Mouse (Mus musculus) kidney, embryonic 15.5 days (tissue): ENCODE data around the gene AI854703. TPM values are rescaled to one million over a fixed set of nuclear protein-coding genes. Genes with fewer than 3 reads are reported as not detected.

ENCODE experiments used
- ATAC-seq: fragments of 200-750 bp; cut with Nextera tagmentation; replicated peaks from 2 replicates; pipeline ENCODE4 v1.8.0; 2017; ENCODE audit warnings: moderate TSS enrichment; ENCODE audit not compliant: low FRiP score
- H3K27ac ChIP-seq: fragments of 300-500 bp; sonication (generic); 2 replicates; pipeline ENCODE4 v1.5.1; 2015; ENCODE audit warnings: mild to moderate bottlenecking, inconsistent platforms
- H3K27me3 ChIP-seq: fragments of 300-500 bp; sonication (generic); 2 replicates; pipeline ENCODE4 v1.6.1; 2015; ENCODE audit warnings: inconsistent platforms
- H3K36me3 ChIP-seq: fragments of 300-500 bp; sonication (generic); 2 replicates; pipeline ENCODE4 v1.6.1; 2015; ENCODE audit warnings: inconsistent platforms
- H3K4me1 ChIP-seq: fragments of 300-500 bp; sonication (generic); 2 replicates; pipeline ENCODE4 v1.6.1; 2015; ENCODE audit warnings: inconsistent platforms
- H3K4me2 ChIP-seq: fragments of 300-500 bp; sonication (generic); 2 replicates; pipeline ENCODE4 v1.6.1; 2015; ENCODE audit warnings: moderate library complexity, mild to moderate bottlenecking, inconsistent platforms
- H3K4me3 ChIP-seq: fragments of 300-500 bp; sonication (generic); replicated peaks from 2 replicates; pipeline ENCODE4 v1.5.1; 2015; ENCODE audit warnings: mild to moderate bottlenecking, inconsistent platforms
- H3K9ac ChIP-seq: fragments of 300-500 bp; sonication (generic); 2 replicates; pipeline ENCODE4 v1.6.1; 2015; ENCODE audit warnings: mild to moderate bottlenecking, inconsistent platforms
- H3K9me3 ChIP-seq: fragments of 300-500 bp; sonication (generic); replicated peaks from 2 replicates; pipeline ENCODE4 v1.6.1; 2016; ENCODE audit warnings: inconsistent platforms
- WGBS: fragments of 180-500 bp; shearing (Covaris S2); methylation state at CpG from one replicate; pipeline ENCODE4 v1.1.7; 2015; ENCODE audit warnings: mixed read lengths; 5-methylcytosine and 5-hydroxymethylcytosine counted together
- polyA plus RNA-seq: library from polyadenylated mRNA; unstranded; fragments of >200 nt; fragmentation: Nextera tagmentation; extraction: Ambion mirVana; gene quantifications from 2 replicates; pipeline ENCODE4 v1.2.1, GENCODE M21; 2015

Gene AI854703
- polyA plus RNA-seq, 1 experiment from 2014 or later = 3.1 TPM

GRCm38 (mm10) chr6:48666159-48666586, 39.6 kb downstream of the AI854703 start:
- Histone ChIP-seq H3K4me3 (no peak overlapping the region), H3K36me3 (no peaks in the 10 kb centered on the region), H3K4me1 (no peaks in the 10 kb centered on the region), H3K4me2 (no peak overlapping the region), H3K9ac (no peak overlapping the region), H3K27me3 (no peaks in the 10 kb centered on the region), H3K27ac (peak overlapping the region; percentile 68; the same call in 1 of the 2 replicates), H3K9me3 (no peaks in the 10 kb centered on the region)
- no peak; the same call in 1 of the 2 replicates for ATAC-seq
- 31% methylated on average over 7 of the region's 7 CpGs for WGBS

GRCm38 (mm10) chr6:48668022-48668421, 41.5 kb downstream of the AI854703 start:
- no peak overlapping the region for H3K9ac ChIP-seq
- ATAC-seq = no peak
- no peaks in the 10 kb centered on the region for H3K27me3 ChIP-seq
- H3K4me3 ChIP-seq = no peak overlapping the region
- H3K9me3 ChIP-seq = no peaks in the 10 kb centered on the region
- H3K4me1 ChIP-seq = no peaks in the 10 kb centered on the region
- no peak overlapping the region for H3K27ac ChIP-seq
- H3K36me3 ChIP-seq = no peaks in the 10 kb centered on the region
- no peak overlapping the region for H3K4me2 ChIP-seq

GRCm38 (mm10) chr6:48669446-48669969, 42.9 kb downstream of the AI854703 start:
- H3K4me1 ChIP-seq = no peaks in the 10 kb centered on the region
- no peak overlapping the region for H3K9ac ChIP-seq
- no peaks in the 10 kb centered on the region for H3K27me3 ChIP-seq
- H3K9me3 ChIP-seq = no peaks in the 10 kb centered on the region
- no peak for ATAC-seq
- no peaks in the 10 kb centered on the region for H3K36me3 ChIP-seq
- 69% methylated on average over 2 of the region's 2 CpGs for WGBS
- H3K4me2 ChIP-seq = no peak overlapping the region
- H3K4me3 ChIP-seq = no peak overlapping the region
- H3K27ac ChIP-seq = no peak overlapping the region

- ATAC-seq = no peak
- Histone ChIP-seq H3K4me3 (no peak overlapping the region), H3K9me3 (no peaks in the 10 kb centered on the region), H3K4me1 (peaks cover 12% of the 10 kb centered on the region), H3K9ac (no peak overlapping the region), H3K27me3 (no peaks in the 10 kb centered on the region), H3K36me3 (no peaks in the 10 kb centered on the region), H3K27ac (no peak overlapping the region), H3K4me2 (no peak overlapping the region)
- WGBS = 93% methylated on average over 9 of the region's 9 CpGs
Measured at GRCm38 (mm10) chr6:48674291-48675058, 47.9 kb downstream of the AI854703 start.

- H3K4me3 ChIP-seq = peak overlapping the region; percentile 38
- H3K27me3 ChIP-seq = no peaks in the 10 kb centered on the region
- H3K9me3 ChIP-seq = no peaks in the 10 kb centered on the region
- ATAC-seq = no peak
- WGBS = 57% methylated on average over 10 of the region's 10 CpGs
- no peaks in the 10 kb centered on the region for H3K36me3 ChIP-seq
- H3K4me1 ChIP-seq = peaks cover 12% of the 10 kb centered on the region
- no peak overlapping the region for H3K9ac ChIP-seq
- peak overlapping the region; percentile 51 for H3K4me2 ChIP-seq
- H3K27ac ChIP-seq = peak overlapping the region; percentile 59
Measured at GRCm38 (mm10) chr6:48675400-48675930, 48.9 kb downstream of the AI854703 start.

- ATAC-seq = 0 out of 2 replicates have a peak, but pooled peaks have one; percentile 56
- Histone ChIP-seq H3K27me3 (no peaks in the 10 kb centered on the region), H3K4me1 (peaks cover 12% of the 10 kb centered on the region), H3K4me2 (peak within 1 kb of the TSS; percentile 51), H3K36me3 (no peaks in the 10 kb centered on the region), H3K4me3 (peak within 1 kb of the TSS; percentile 38), H3K9ac (0 out of 2 replicates have a peak within 1 kb of the TSS, but pooled peaks have one; percentile 26), H3K27ac (peak within 1 kb of the TSS; percentile 59), H3K9me3 (no peaks in the 10 kb centered on the region)
- WGBS = 33% methylated on average over 13 of the region's 13 CpGs
Measured at GRCm38 (mm10) chr6:48675931-48676859, 49.6 kb downstream of the AI854703 start, which contains the start of gene Gimap9. Gene Gimap9 (plus strand): TSS chr6:48676129.

- Histone ChIP-seq H3K27me3 (no peaks in the 10 kb centered on the region), H3K4me2 (peak overlapping the region; percentile 51), H3K9ac (no peak overlapping the region), H3K4me1 (peaks cover 12% of the 10 kb centered on the region), H3K9me3 (no peaks in the 10 kb centered on the region), H3K4me3 (peak overlapping the region; percentile 38; the same call in 1 of the 2 replicates), H3K36me3 (no peaks in the 10 kb centered on the region), H3K27ac (no peak overlapping the region)
- 84% methylated on average over 5 of the region's 5 CpGs for WGBS
- no peak for ATAC-seq
Measured at GRCm38 (mm10) chr6:48676860-48677415, 50.4 kb downstream of the AI854703 start.

- Histone ChIP-seq H3K4me3 (no peak overlapping the region), H3K4me1 (peaks cover 12% of the 10 kb centered on the region), H3K36me3 (no peaks in the 10 kb centered on the region), H3K27ac (no peak overlapping the region), H3K27me3 (no peaks in the 10 kb centered on the region), H3K9me3 (no peaks in the 10 kb centered on the region), H3K4me2 (no peak overlapping the region), H3K9ac (no peak overlapping the region)
- WGBS = 93% methylated on average over 17 of the region's 17 CpGs
- no peak for ATAC-seq
Measured at GRCm38 (mm10) chr6:48677492-48678345, 51.2 kb downstream of the AI854703 start.

- H3K36me3 ChIP-seq = no peaks in the 10 kb centered on the region
- H3K9ac ChIP-seq = no peak overlapping the region
- ATAC-seq = no peak
- no peak overlapping the region for H3K4me2 ChIP-seq
- H3K27me3 ChIP-seq = no peaks in the 10 kb centered on the region
- no peak overlapping the region for H3K27ac ChIP-seq
- H3K4me3 ChIP-seq = no peak overlapping the region
- H3K4me1 ChIP-seq = peaks cover 12% of the 10 kb centered on the region
- 65% methylated on average over 4 of the region's 4 CpGs for whole genome bisulfite sequencing
- no peaks in the 10 kb centered on the region for H3K9me3 ChIP-seq
Measured at GRCm38 (mm10) chr6:48678391-48678790, 51.8 kb downstream of the AI854703 start.

GRCm38 (mm10) chr6:48679701-48680100, 53.1 kb downstream of the AI854703 start:
- no peak for ATAC-seq

GRCm38 (mm10) chr6:48680421-48680820, 53.9 kb downstream of the AI854703 start:
- H3K4me3 ChIP-seq = no peak overlapping the region
- H3K36me3 ChIP-seq = no peaks in the 10 kb centered on the region
- no peak overlapping the region for H3K27ac ChIP-seq
- no peak for ATAC-seq
- H3K27me3 ChIP-seq = no peaks in the 10 kb centered on the region
- 82% methylated on average over 5 of the region's 5 CpGs for WGBS
- no peaks in the 10 kb centered on the region for H3K9me3 ChIP-seq
- no peak overlapping the region for H3K4me2 ChIP-seq
- peaks cover 12% of the 10 kb centered on the region for H3K4me1 ChIP-seq
- H3K9ac ChIP-seq = no peak overlapping the region

More at GRCm38 (mm10) chr6:48679701-48680100, 53.1 kb downstream of the AI854703 start:
- H3K4me3 ChIP-seq = no peak overlapping the region
- 78% methylated on average over 6 of the region's 6 CpGs for WGBS
- H3K36me3 ChIP-seq = no peaks in the 10 kb centered on the region
- no peak overlapping the region for H3K4me2 ChIP-seq
- peaks cover 12% of the 10 kb centered on the region for H3K4me1 ChIP-seq
- H3K9me3 ChIP-seq = no peaks in the 10 kb centered on the region
- no peak overlapping the region for H3K9ac ChIP-seq
- H3K27ac ChIP-seq = no peak overlapping the region
- H3K27me3 ChIP-seq = no peaks in the 10 kb centered on the region
